Mouse (Mus musculus) layer of hippocampus, adult 8-10 months (tissue): Measurements from ENCODE around the gene Telo2. TPM values are rescaled to one million over a fixed set of nuclear protein-coding genes. Genes with fewer than 3 reads are reported as not detected.

Experiments used
- DNase-seq, 2 experiments: peaks; one replicate each; pipeline ENCODE4 v3.0.0; 2022; ENCODE audit warnings: low spot score in 2 of 2
- total RNA-seq, 4 experiments: library from RNA; stranded (reverse); gene quantifications; 2 replicates each; pipeline ENCODE4 v1.2.4; 2022

The Telo2 gene
- total RNA-seq, 4 experiments from 2014 or later, result 32.8 to 38.7 (median 36.8) TPM

GRCm38 (mm10) chr17:25107786-25108185, 8.0 kb downstream of the Telo2 start:
- no peak for DNase-seq

GRCm38 (mm10) chr17:25101338-25101737, 14.4 kb downstream of the Telo2 start:
- no peak for DNase-seq

GRCm38 (mm10) chr17:25100052-25100451, 15.7 kb downstream of the Telo2 start:
- DNase-seq, result no peak

GRCm38 (mm10) chr17:25096221-25096620, 19.5 kb downstream of the Telo2 start:
- no peak for DNase-seq

GRCm38 (mm10) chr17:25090450-25090849, 25.3 kb downstream of the Telo2 start:
- DNase-seq, result no peak

GRCm38 (mm10) chr17:25089158-25089557, 26.6 kb downstream of the Telo2 start:
- DNase-seq, result no peak

- DNase-seq, result no peak
These were observed 29.0 kb downstream of the Telo2 start for GRCm38 (mm10) chr17:25086724-25087123.

GRCm38 (mm10) chr17:25084835-25085385, 30.9 kb downstream of the Telo2 start:
- DNase-seq, result no peak

- DNase-seq, result no peak
These were observed 32.3 kb downstream of the Telo2 start, which contains the start of gene Tmem204 for GRCm38 (mm10) chr17:25083444-25083931. Gene Tmem204, minus strand, starts transcription at chr17:25083591.

- DNase-seq, result no peak
These were observed 32.9 kb downstream of the Telo2 start for GRCm38 (mm10) chr17:25082887-25083286.

- no peak for DNase-seq
These were observed 33.5 kb downstream of the Telo2 start for GRCm38 (mm10) chr17:25082081-25082847.

- no peak for DNase-seq
These were observed 34.8 kb downstream of the Telo2 start for GRCm38 (mm10) chr17:25080960-25081381.

- DNase-seq, result no peak
These were observed 35.6 kb downstream of the Telo2 start for GRCm38 (mm10) chr17:25080210-25080609.

GRCm38 (mm10) chr17:25077771-25078372, 37.9 kb downstream of the Telo2 start:
- DNase-seq, result peak; percentile 29 to 35

GRCm38 (mm10) chr17:25076906-25077305, 38.9 kb downstream of the Telo2 start:
- DNase-seq, result no peak

- DNase-seq, result no peak
These were observed 47.1 kb downstream of the Telo2 start for GRCm38 (mm10) chr17:25068690-25069089.

GRCm38 (mm10) chr17:25067442-25067851, 48.3 kb downstream of the Telo2 start:
- no peak for DNase-seq

- DNase-seq, result no peak
These were observed 49.2 kb downstream of the Telo2 start for GRCm38 (mm10) chr17:25066595-25066994.

- no peak for DNase-seq
These were observed 50.6 kb downstream of the Telo2 start for GRCm38 (mm10) chr17:25065189-25065588.

- DNase-seq, result no peak
These were observed 51.4 kb downstream of the Telo2 start for GRCm38 (mm10) chr17:25064351-25064750.

- DNase-seq, result no peak
These were observed 51.9 kb downstream of the Telo2 start for GRCm38 (mm10) chr17:25063872-25064271.

- no peak for DNase-seq
These were observed 52.5 kb downstream of the Telo2 start for GRCm38 (mm10) chr17:25063261-25063660.
